Mouse (Mus musculus) olfactory bulb, adult 2 months (tissue): Measurements from ENCODE around the gene Rab42.

ENCODE experiments used
- CTCF ChIP-seq: fragments of 200-500 bp; IDR thresholded peaks from 2 replicates; pipeline ENCODE4 v1.5.1; 2012; ENCODE audit warnings: low read depth, mild to moderate bottlenecking, low read length, moderate library complexity; ENCODE audit not compliant: insufficient read depth
- POLR2A ChIP-seq: fragments of 200-500 bp; IDR thresholded peaks from 2 replicates; pipeline ENCODE4 v1.6.1; 2012; ENCODE audit warnings: mild to moderate bottlenecking, low read depth, low read length, moderate library complexity; ENCODE audit not compliant: insufficient read depth

DNA sequence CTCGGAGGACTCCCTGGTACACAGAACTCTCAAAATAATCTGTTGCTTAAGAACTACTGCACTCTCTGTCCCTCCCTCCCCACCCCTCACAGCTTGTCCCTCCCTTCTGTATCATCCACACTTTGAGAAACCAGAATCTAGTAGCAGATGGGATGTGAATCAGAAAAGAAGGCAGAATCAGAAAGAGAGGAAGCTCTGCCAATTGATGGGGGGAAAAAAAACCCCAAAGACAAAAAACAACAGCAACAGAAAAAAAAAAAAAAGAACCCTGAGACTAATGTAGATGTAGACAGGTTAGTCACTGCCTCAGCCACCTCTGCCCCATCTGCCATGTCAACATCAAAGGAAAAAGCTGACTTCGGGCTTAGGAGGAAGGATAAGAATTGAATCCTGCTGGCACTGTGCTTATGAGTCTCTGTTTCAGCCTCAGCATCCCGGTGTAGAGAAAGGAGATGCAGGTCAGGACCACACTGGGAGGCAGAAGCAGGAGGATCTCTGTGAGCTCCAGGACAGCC lies 36.3 kb downstream of the Rab42 start:
- TF ChIP-seq POLR2A = no peak
- TF ChIP-seq CTCF = no peak
